In genomic region chr14:59440558-59441471, GRCm38 (mm10) we compare ENCODE assay signal across 8 mouse cellular contexts. TPM values are rescaled to one million over a fixed set of nuclear protein-coding genes. Genes with fewer than 3 reads are reported as not detected.
A peak's percentile ranks its signal among the peaks of the same experiment; 100 is the strongest.
DNase-seq lines count a peak whose midpoint lies in the region; ATAC-seq and TF ChIP-seq lines count a peak whose summit lies in the region.

Gene Setdb2, minus strand, starts transcription at chr14:59440884.
Gene Cab39l, plus strand, starts transcription at chr14:59440972.

- H3K4me1 ChIP-seq in hindbrain, postnatal 0 days (ENCODE audit: insufficient read depth, low read length), result no peaks in the 10 kb centered on the region; the same call in 1 of the 2 replicates

- H3K4me3 ChIP-seq in hindbrain, postnatal 0 days (ENCODE audit: low read length), result peak within 1 kb of the TSS; percentile 69
- peak within 1 kb of the TSS; percentile 73 for H3K4me3 ChIP-seq in left cerebral cortex, adult 2 months

- ATAC-seq in hindbrain, postnatal 0 days, result peak; percentile 100
- ATAC-seq in megakaryocyte, adult 5-6 weeks (ENCODE audit: poor library complexity, severe bottlenecking), result peak; percentile 92

- TF ChIP-seq CTCF in hindbrain, postnatal 0 days (IDR thresholded peaks at IDR 0.05; ENCODE audit: low read depth), result peak; percentile 48
- TF ChIP-seq CTCF in left cerebral cortex, adult 2 months (IDR thresholded peaks at IDR 0.05), result peak; percentile 12

- H3K27ac ChIP-seq in hindbrain, postnatal 0 days, result peak within 1 kb of the TSS; percentile 64; the same call in 1 of the 2 replicates
- H3K27ac ChIP-seq in left cerebral cortex, adult 2 months, result peak within 1 kb of the TSS; percentile 68

- H3K9me3 ChIP-seq in hindbrain, postnatal 0 days (ENCODE audit: low read length), result no peaks in the 10 kb centered on the region

- H3K9ac ChIP-seq in hindbrain, postnatal 0 days (replicated peaks; ENCODE audit: low read length), result peak within 1 kb of the TSS; percentile 59

- peak within 1 kb of the TSS; percentile 94 for H3K4me2 ChIP-seq in hindbrain, postnatal 0 days (ENCODE audit: low read depth, low read length)

- H3K27me3 ChIP-seq in hindbrain, postnatal 0 days (ENCODE audit: insufficient read depth, low read length), result no peaks in the 10 kb centered on the region; the same call in 1 of the 2 replicates

- no peaks in the 10 kb centered on the region for H3K36me3 ChIP-seq in hindbrain, postnatal 0 days (ENCODE audit: insufficient read depth, low read length)

- intact Hi-C loops in left cerebral cortex, adult 2 months (cut with DNase I), result no loop called here

- 1% methylated on average over 66 of the region's 66 CpGs for WGBS in hindbrain, postnatal 0 days

- DNase-seq in WW6 (ENCODE audit: low read depth, low spot score), result peak; percentile 79
- peak; percentile 83 to 91 for DNase-seq in cerebellum, postnatal 4 days (ENCODE audit: low spot score in 2 of 2)
- peak; percentile 95 for DNase-seq in gastrocnemius, adult 18-20 months (ENCODE audit: low spot score)
- peak; percentile 95 for DNase-seq in hindbrain, postnatal 0 days (ENCODE audit: low spot score)
- peak; percentile 94 to 95 for DNase-seq in left cerebral cortex, adult 2 months (ENCODE audit: extremely low spot score in 1 of 2, low spot score in 2 of 2)
- peak; percentile 95 for DNase-seq in right cerebral cortex, adult 2 months (ENCODE audit: low spot score in 2 of 2)
- peak; percentile 95 for DNase-seq in urinary bladder, postnatal 14 days (ENCODE audit: low spot score)

RNA-seq across cellular contexts. Expression of gene Setdb2, which starts in this region (rescaled TPM):
- total RNA-seq in gastrocnemius, adult 18-20 months (2021), result 1 to 10 TPM; 4.0 to 5.0 TPM
- total RNA-seq in hindbrain, postnatal 0 days (2014; rRNA removed), result 4.2 and 6.5 TPM in 2 replicates
- 4.4 and 5.6 TPM in 2 replicates for polyA plus RNA-seq in hindbrain, postnatal 0 days (2015; fragmentation: Nextera tagmentation; extraction: Ambion mirVana)
- 1 to 10 TPM; 4.1 to 4.2 TPM for total RNA-seq in left cerebral cortex, adult 2 months (2021)
- total RNA-seq in megakaryocyte, adult 5-6 weeks (2015), result 40.4 and 40.9 TPM in 2 replicates
- 34.0 and 40.5 TPM in 2 replicates for total RNA-seq in megakaryocyte, adult 5-6 weeks (2017)

RNA-seq across cellular contexts. Expression of gene Cab39l, which starts in this region (rescaled TPM):
- total RNA-seq in gastrocnemius, adult 18-20 months (2021), result 10 to 100 TPM; 22.5 to 23.6 TPM
- 16.9 and 22.1 TPM in 2 replicates for total RNA-seq in hindbrain, postnatal 0 days (2014; rRNA removed)
- polyA plus RNA-seq in hindbrain, postnatal 0 days (2015; fragmentation: Nextera tagmentation; extraction: Ambion mirVana), result 32.4 and 35.2 TPM in 2 replicates
- total RNA-seq in left cerebral cortex, adult 2 months (2021), result 10 to 100 TPM; 24.0 to 26.6 TPM
- 34.5 and 36.8 TPM in 2 replicates for total RNA-seq in megakaryocyte, adult 5-6 weeks (2015)
- total RNA-seq in megakaryocyte, adult 5-6 weeks (2017), result 29.9 and 30.7 TPM in 2 replicates

Comparison
In these comparisons a context has a peak if more than half of its experiments do, and no peak if none do; other contexts are left out.
1. Peak in every context shown above with its lines: DNase-seq, ATAC-seq, H3K4me3 ChIP-seq and H3K27ac ChIP-seq.